Mouse (Mus musculus) CH12.LX (cell line): ENCODE results near the gene Dkk2. TPM values are rescaled to one million over a fixed set of nuclear protein-coding genes. Genes with fewer than 3 reads are reported as not detected.
A peak's percentile ranks its signal among the peaks of the same experiment; 100 is the strongest.

Experiments used
- DNase-seq: peaks from one replicate; pipeline ENCODE4 v3.0.0-alpha.2; 2013; ENCODE audit errors: extremely low read depth
- H3K27ac ChIP-seq: 2 replicates; pipeline ENCODE4 v1.5.1; 2012; ENCODE audit warnings: low read depth, mild to moderate bottlenecking, control low read depth, moderate library complexity; ENCODE audit not compliant: insufficient read depth
- H3K27me3 ChIP-seq: replicated peaks from 2 replicates; pipeline ENCODE3; 2012; ENCODE audit warnings: inconsistent platforms
- H3K36me3 ChIP-seq, 2 experiments: replicated peaks in 1 of 2; 2 replicates each; pipeline versions ENCODE3 to v1.6.1; 2012; ENCODE audit warnings: inconsistent platforms in 1 of 2, low read length in 1 of 2, mild to moderate bottlenecking in 1 of 2, mixed read lengths in 1 of 2, moderate library complexity in 1 of 2; ENCODE audit not compliant: control insufficient read depth in 1 of 2, insufficient read depth in 1 of 2
- H3K4me1 ChIP-seq, 2 experiments: 2 replicates each; pipeline ENCODE4 v1.6.1; 2012; ENCODE audit warnings: inconsistent platforms in 1 of 2, moderate library complexity in 1 of 2; ENCODE audit not compliant: insufficient read depth in 2 of 2, control insufficient read depth in 1 of 2
- H3K4me2 ChIP-seq: 2 replicates; pipeline ENCODE4 v1.6.1; 2012; ENCODE audit warnings: low read depth, mild to moderate bottlenecking, control low read depth; ENCODE audit not compliant: poor library complexity, insufficient read depth, severe bottlenecking
- H3K4me3 ChIP-seq, 3 experiments: fragments of 150-350 bp in 1 of 3; sonication (generic) in 1 of 3; replicated peaks in 1 of 3; 2 replicates each; pipeline versions ENCODE3 to v1.5.1; 2011 to 2012; ENCODE audit warnings: low read depth in 2 of 3, low read length in 2 of 3, mild to moderate bottlenecking in 2 of 3, moderate library complexity in 2 of 3, control low read depth in 1 of 3, improper control_type of control experiment in 1 of 3, inconsistent platforms in 1 of 3, mixed read lengths in 1 of 3; ENCODE audit not compliant: poor library complexity in 1 of 3
- H3K79me2 ChIP-seq: replicated peaks from 2 replicates; pipeline ENCODE4 v1.6.1; 2012; ENCODE audit warnings: mild to moderate bottlenecking, moderate library complexity; ENCODE audit not compliant: control insufficient read depth, poor library complexity, insufficient read depth, severe bottlenecking; ENCODE audit errors: extremely low read depth
- H3K9ac ChIP-seq: 2 replicates; pipeline ENCODE4 v1.6.1; 2012; ENCODE audit warnings: low read depth, mild to moderate bottlenecking, control low read depth, moderate library complexity; ENCODE audit not compliant: insufficient read depth
- H3K9me3 ChIP-seq: replicated peaks from 2 replicates; pipeline ENCODE3; 2012; ENCODE audit warnings: low read length, inconsistent platforms, mixed read lengths
- BHLHE40 ChIP-seq: IDR thresholded peaks from 2 replicates; pipeline ENCODE4 v1.6.1; 2011; ENCODE audit warnings: mild to moderate bottlenecking, low read depth, low read length, improper control_type of control experiment
- CHD2 ChIP-seq: IDR thresholded peaks from 2 replicates; pipeline ENCODE4 v1.6.1; 2011; ENCODE audit warnings: low read length, improper control_type of control experiment
- CTCF ChIP-seq, 2 experiments: IDR thresholded peaks in 1 of 2; conservative IDR thresholded peaks in 1 of 2; 2 replicates each; pipeline ENCODE4 v1.5.1; 2011 to 2012; ENCODE audit warnings: low read depth in 2 of 2, low read length in 2 of 2, improper control_type of control experiment in 1 of 2, inconsistent platforms in 1 of 2, mild to moderate bottlenecking in 1 of 2, moderate library complexity in 1 of 2
- E2F4 ChIP-seq: IDR thresholded peaks from 2 replicates; pipeline ENCODE4 v1.6.1; 2011; ENCODE audit warnings: low read depth, low read length, improper control_type of control experiment; ENCODE audit not compliant: insufficient replicate concordance
- EP300 ChIP-seq: IDR thresholded peaks from 2 replicates; pipeline ENCODE4 v1.6.1; 2011; ENCODE audit warnings: low read length, improper control_type of control experiment
- GABPA ChIP-seq: IDR thresholded peaks from 2 replicates; pipeline ENCODE4 v1.6.1; 2012; ENCODE audit warnings: low read depth, low read length, improper control_type of control experiment, inconsistent platforms; ENCODE audit not compliant: insufficient replicate concordance
- HCFC1 ChIP-seq: IDR thresholded peaks from 2 replicates; pipeline ENCODE4 v1.6.1; 2012; ENCODE audit warnings: low read depth, mild to moderate bottlenecking, inconsistent platforms, low read length, improper control_type of control experiment
- IRF4 ChIP-seq: IDR thresholded peaks from 2 replicates; pipeline ENCODE4 v1.6.1; 2014; ENCODE audit warnings: low read depth, mild to moderate bottlenecking, inconsistent platforms, low read length, improper control_type of control experiment
- JUND ChIP-seq: conservative IDR thresholded peaks from 2 replicates; pipeline ENCODE4 v1.6.1; 2011; ENCODE audit warnings: low read depth, low read length, improper control_type of control experiment
- MAFK ChIP-seq: IDR thresholded peaks from 2 replicates; pipeline ENCODE4 v1.6.1; 2011; ENCODE audit warnings: low read length, improper control_type of control experiment; ENCODE audit not compliant: insufficient replicate concordance
- MAX ChIP-seq: IDR thresholded peaks from 2 replicates; pipeline ENCODE4 v1.6.1; 2011; ENCODE audit warnings: low read length, improper control_type of control experiment
- MXI1 ChIP-seq: IDR thresholded peaks from 2 replicates; pipeline ENCODE4 v1.6.1; 2011; ENCODE audit warnings: mild to moderate bottlenecking, low read depth, low read length, improper control_type of control experiment
- MYC ChIP-seq: IDR thresholded peaks from 2 replicates; pipeline ENCODE4 v1.6.1; 2011; ENCODE audit warnings: low read depth, mild to moderate bottlenecking, improper control_type of control experiment, low read length
- NELFE ChIP-seq: IDR thresholded peaks from 2 replicates; pipeline ENCODE4 v1.6.1; 2011; ENCODE audit warnings: low read depth, low read length, improper control_type of control experiment
- PAX5 ChIP-seq: IDR thresholded peaks from 2 replicates; pipeline ENCODE4 v1.6.1; 2012; ENCODE audit warnings: low read length, inconsistent platforms, mixed read lengths
- SIN3A ChIP-seq: IDR thresholded peaks from 2 replicates; pipeline ENCODE4 v1.6.1; 2012; ENCODE audit warnings: low read length, improper control_type of control experiment, inconsistent platforms
- SMC3 ChIP-seq: IDR thresholded peaks from 2 replicates; pipeline ENCODE4 v1.6.1; 2011; ENCODE audit warnings: low read depth, low read length, improper control_type of control experiment
- UBTF ChIP-seq: IDR thresholded peaks from 2 replicates; pipeline ENCODE4 v1.6.1; 2012; ENCODE audit warnings: low read depth, mild to moderate bottlenecking, inconsistent platforms, low read length, improper control_type of control experiment, moderate library complexity
- USF1 ChIP-seq: IDR thresholded peaks from 2 replicates; pipeline ENCODE4 v1.6.1; 2014; ENCODE audit warnings: low read depth, mild to moderate bottlenecking, inconsistent platforms, low read length, improper control_type of control experiment
- ZC3H11A ChIP-seq: IDR thresholded peaks from 2 replicates; pipeline ENCODE4 v1.6.1; 2012; ENCODE audit warnings: low read depth, mild to moderate bottlenecking, inconsistent platforms, low read length, improper control_type of control experiment
- ZKSCAN1 ChIP-seq: IDR thresholded peaks from 2 replicates; pipeline ENCODE4 v1.6.1; 2012; ENCODE audit warnings: low read depth, inconsistent platforms, low read length, improper control_type of control experiment, borderline replicate concordance
- ZMIZ1 ChIP-seq: IDR thresholded peaks from 2 replicates; pipeline ENCODE4 v1.6.1; 2012; ENCODE audit warnings: low read depth, mild to moderate bottlenecking, inconsistent platforms, low read length, improper control_type of control experiment
- ZNF384 ChIP-seq: IDR thresholded peaks from 2 replicates; pipeline ENCODE4 v1.6.1; 2012; ENCODE audit warnings: low read depth, low read length, improper control_type of control experiment, inconsistent platforms
- dilution Hi-C: fragments of 300-500 bp; cut with MboI; formaldehyde crosslinking; loops from 2 replicates; pipeline ENCODE4 v1.14.3; 2020; ENCODE audit warnings: low sequenced_read_pairs; ENCODE audit not compliant: extremely low pct_unique_long_range_greater_than_20kb, extremely low pct_ligation_motif_present
- in situ Hi-C: fragments of 300-500 bp; cut with MboI; formaldehyde crosslinking; loops from 3 replicates; pipeline ENCODE4 v1.14.3; 2019; ENCODE audit warnings: low sequenced_read_pairs, low pct_ligation_motif_present, low pct_unique_long_range_greater_than_20kb, mixed read lengths
- polyA plus RNA-seq: library from polyadenylated mRNA; unstranded; fragments of >175 nt; gene quantifications from 2 replicates; pipeline ENCODE4 v1.2.1, GENCODE M21; 2012; ENCODE audit warnings: low read depth; ENCODE audit not compliant: insufficient read length
- total RNA-seq, 2 experiments: library from RNA; depleted of rRNA; stranded (reverse); fragments of 300-350 nt in 1 of 2; fragments of >200 nt in 1 of 2; gene quantifications; 2 replicates each; pipeline ENCODE4 v1.2.3; 2012 to 2014

The Dkk2 gene
- total and polyA plus RNA-seq, 3 experiments = not detected

DNA sequence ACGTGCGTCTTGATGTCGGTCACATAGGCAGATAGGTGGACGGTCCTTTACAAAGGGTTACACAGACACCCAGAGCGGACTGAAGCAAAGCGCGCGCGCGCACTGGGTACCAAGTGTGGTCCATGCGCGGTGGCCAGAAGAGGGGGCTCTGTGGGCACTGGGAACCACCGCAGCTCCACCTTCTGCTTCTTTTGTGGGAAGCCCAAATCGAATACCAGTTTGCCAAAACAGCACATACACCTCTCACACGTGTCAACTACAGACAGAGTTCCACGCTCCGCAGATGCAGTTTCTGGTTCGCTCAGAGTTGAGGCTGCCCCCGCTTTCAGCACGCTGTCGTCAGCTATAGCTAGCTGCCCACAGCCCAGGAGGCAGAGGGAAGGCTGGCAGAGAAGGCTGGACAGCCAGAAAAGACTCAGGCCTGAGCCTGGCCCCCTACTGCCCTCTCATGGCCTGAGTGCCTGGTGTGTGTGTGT is 2.0 kb downstream of the Dkk2 start:
- no peak overlapping the region for H3K4me2 ChIP-seq
- dilution Hi-C loops = no loop called here
- no peaks in the 10 kb centered on the region for H3K79me2 ChIP-seq
- H3K4me3 ChIP-seq = no peak overlapping the region
- H3K27me3 ChIP-seq = no peaks in the 10 kb centered on the region
- no peak overlapping the region for H3K27ac ChIP-seq
- DNase-seq = no peak
- H3K9ac ChIP-seq = no peak overlapping the region
- no peaks in the 10 kb centered on the region for H3K36me3 ChIP-seq
- H3K4me1 ChIP-seq = no peaks in the 10 kb centered on the region
- in situ Hi-C loops = no loop called here
- TF ChIP-seq GABPA = no peak
- TF ChIP-seq BHLHE40 = no peak
- no peak for TF ChIP-seq MAX
- no peak for TF ChIP-seq CTCF (conservative IDR thresholded peaks at IDR 0.05 in 1 of 2, IDR thresholded peaks at IDR 0.05 in 1 of 2; ENCODE audit: low read depth in 2 of 2, low read length in 2 of 2)
- TF ChIP-seq NELFE = no peak
- no peak for TF ChIP-seq IRF4
- TF ChIP-seq JUND = no peak
- TF ChIP-seq ZNF384 = no peak
- no peak for TF ChIP-seq PAX5
- TF ChIP-seq HCFC1 = no peak
- no peak for TF ChIP-seq SIN3A
- H3K9me3 ChIP-seq = no peaks in the 10 kb centered on the region

DNA sequence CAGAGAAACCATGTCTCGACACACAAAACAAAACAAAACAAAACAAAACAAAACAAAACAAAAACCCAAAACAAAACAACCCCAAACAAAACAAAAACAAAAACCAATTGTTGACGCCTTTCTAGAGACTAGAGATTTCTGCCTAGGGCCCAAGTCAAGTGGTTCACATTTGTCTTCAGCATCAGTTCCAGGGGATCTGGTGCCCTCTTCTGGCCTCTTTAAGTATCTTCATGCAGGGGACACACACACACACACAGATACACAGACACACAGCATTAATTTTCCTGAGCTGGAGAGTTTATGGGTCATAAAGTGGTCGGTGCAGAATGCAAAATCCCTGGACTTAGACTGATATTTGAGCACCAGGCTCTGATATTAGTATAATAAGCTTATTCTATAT is 7.9 kb downstream of the Dkk2 start:
- Histone ChIP-seq H3K79me2 (no peaks in the 10 kb centered on the region), H3K27me3 (no peaks in the 10 kb centered on the region), H3K27ac (no peak overlapping the region), H3K36me3 (no peaks in the 10 kb centered on the region), H3K9ac (no peak overlapping the region), H3K9me3 (no peaks in the 10 kb centered on the region), H3K4me1 (no peaks in the 10 kb centered on the region), H3K4me2 (no peak overlapping the region), H3K4me3 (no peak overlapping the region)
- dilution Hi-C loops = no loop called here
- no peak for DNase-seq
- no peak for TF ChIP-seq PAX5
- TF ChIP-seq E2F4 = no peak
- TF ChIP-seq MYC = no peak
- no peak for TF ChIP-seq USF1
- no peak for TF ChIP-seq EP300
- TF ChIP-seq CTCF (conservative IDR thresholded peaks at IDR 0.05 in 1 of 2, IDR thresholded peaks at IDR 0.05 in 1 of 2; ENCODE audit: low read depth in 2 of 2, low read length in 2 of 2) = peak in 1 of 2 experiments; percentile 15; a peak in 1 of 4 replicates
- in situ Hi-C loops = no loop called here

DNA sequence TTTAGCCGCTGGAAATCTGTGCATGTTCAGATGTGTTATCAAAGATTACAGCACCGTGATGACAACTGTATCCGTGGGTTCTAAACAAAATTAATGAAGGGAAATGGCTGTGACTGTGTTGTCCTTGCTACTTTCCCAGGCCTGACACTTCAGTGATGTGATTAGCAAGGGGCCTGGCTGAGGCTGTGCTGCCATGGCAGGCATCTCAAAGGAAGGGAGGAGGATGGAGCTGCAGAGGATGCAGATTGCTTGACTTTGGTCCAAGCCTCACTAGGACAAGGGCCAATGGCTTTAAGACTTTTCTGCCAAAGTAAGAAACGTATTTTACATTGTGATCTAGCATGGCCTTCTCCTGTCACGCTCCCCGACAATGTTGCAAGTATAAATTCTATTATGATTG is 11.2 kb downstream of the Dkk2 start:
- Histone ChIP-seq H3K4me3 (no peak overlapping the region), H3K27ac (no peak overlapping the region), H3K9ac (no peak overlapping the region), H3K36me3 (no peaks in the 10 kb centered on the region)
- no peak for DNase-seq
- dilution Hi-C loops = no loop called here
- TF ChIP-seq CHD2 = no peak
- no peak for TF ChIP-seq MAFK
- no peak for TF ChIP-seq SIN3A
- no peak for TF ChIP-seq ZKSCAN1
- TF ChIP-seq ZMIZ1 = no peak
- no peak for TF ChIP-seq ZC3H11A
- TF ChIP-seq UBTF = no peak
- TF ChIP-seq MXI1 = no peak
- no peak for TF ChIP-seq BHLHE40
- no peak for TF ChIP-seq MYC
- no peak for TF ChIP-seq SMC3
- TF ChIP-seq HCFC1 = no peak
- no peak for TF ChIP-seq NELFE
- TF ChIP-seq, all 38 proteins: peak for 0
- in situ Hi-C loops = no loop called here
- H3K79me2 ChIP-seq = no peaks in the 10 kb centered on the region
- H3K4me2 ChIP-seq = no peak overlapping the region
- no peaks in the 10 kb centered on the region for H3K9me3 ChIP-seq
- no peaks in the 10 kb centered on the region for H3K4me1 ChIP-seq
- H3K27me3 ChIP-seq = no peaks in the 10 kb centered on the region
